Mouse (Mus musculus): ENCODE data around the gene Pou3f3.

GRCm38 (mm10) chr1:42701833-42702611, 6.5 kb downstream of the Pou3f3 start:
- TF ChIP-seq POLR2A (IDR thresholded peaks at IDR 0.05; ENCODE audit: control insufficient read depth, extremely low read depth, insufficient read depth, low read length, poor library complexity) (no peak), CTCF (IDR thresholded peaks at IDR 0.05; ENCODE audit: borderline replicate concordance, control insufficient read depth, extremely low read depth, insufficient read depth, low read length, poor library complexity) (no peak)
